Mouse (Mus musculus): ENCODE results near the gene Gm2001.
"Not testable (repeated sequence)": the region's sequence is repeated elsewhere in the genome, so short reads cannot be mapped to it uniquely, and the experiment has no call there.

Gm2001 gene

DNA sequence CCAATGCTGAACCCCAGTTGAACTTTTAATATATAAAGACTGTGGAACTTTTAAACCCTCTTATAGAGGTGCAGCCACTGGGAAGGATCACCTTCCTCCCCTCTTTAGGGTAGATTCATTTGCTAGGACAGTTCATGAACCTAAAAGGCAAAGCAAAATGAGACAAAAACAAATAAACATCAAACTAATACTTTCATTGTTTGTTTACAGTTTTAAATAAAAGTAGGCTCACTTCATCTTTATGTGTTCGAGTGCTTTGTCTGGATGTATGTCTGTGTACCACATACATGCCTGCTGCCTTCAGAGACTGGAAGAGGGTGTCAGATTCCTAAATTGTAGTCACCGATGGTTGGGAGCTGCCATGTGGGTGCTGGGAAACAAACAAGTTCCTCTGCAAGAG, at the start of gene Gm2001:
TSS of gene Gm2001 (minus strand) at position 101 of the 400 bp plus-strand sequence.
- DNase-seq (ENCODE audit: low read depth, low spot score), result not testable (repeated sequence)

DNA sequence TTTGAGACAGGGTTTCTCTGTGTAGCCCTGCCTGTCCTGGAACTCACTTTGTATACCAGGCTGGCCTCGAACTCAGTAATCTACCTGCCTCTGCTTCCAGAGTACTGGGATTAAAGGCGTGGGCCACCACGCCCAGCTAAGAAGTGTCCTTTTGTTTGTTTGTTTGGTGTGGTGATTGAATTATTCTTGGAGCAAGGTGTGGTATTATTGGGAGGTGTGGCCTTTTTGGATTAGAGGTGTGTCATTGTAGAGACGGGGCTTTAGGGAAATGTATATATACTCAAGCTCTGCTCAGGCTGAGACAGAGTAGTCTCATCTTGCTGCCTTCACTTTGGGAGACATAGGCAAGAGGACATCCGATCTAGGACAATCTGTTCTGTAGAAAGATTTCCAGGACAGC, 31.6 kb upstream of the Gm2001 start, which contains the start of gene Gm2016:
TSS of gene Gm2016 (plus strand) at position 301 of the 400 bp plus-strand sequence.
- not testable (repeated sequence) for DNase-seq (ENCODE audit: low read depth, low spot score)

DNA sequence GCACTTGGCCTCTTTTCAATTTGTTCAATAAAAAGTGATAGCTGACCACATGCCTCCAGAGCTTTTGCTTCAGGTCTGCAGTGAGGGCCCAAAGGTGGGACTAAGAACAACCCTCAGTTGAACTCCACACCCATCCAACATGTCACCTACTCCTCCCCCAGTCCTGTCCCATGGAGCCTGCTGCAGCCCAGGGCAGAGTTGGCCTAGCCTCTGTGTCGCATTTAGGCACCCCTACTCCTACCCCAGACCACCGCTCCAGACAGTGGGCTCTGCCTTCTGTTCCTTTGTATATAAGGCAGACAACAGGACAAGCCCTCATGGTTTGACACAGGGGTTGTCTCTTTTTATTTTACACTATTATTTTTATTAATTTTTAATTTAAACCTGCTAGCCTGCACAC, 21.9 kb upstream of the Gm2001 start:
- not testable (repeated sequence) for DNase-seq (ENCODE audit: low read depth, low spot score)

DNA sequence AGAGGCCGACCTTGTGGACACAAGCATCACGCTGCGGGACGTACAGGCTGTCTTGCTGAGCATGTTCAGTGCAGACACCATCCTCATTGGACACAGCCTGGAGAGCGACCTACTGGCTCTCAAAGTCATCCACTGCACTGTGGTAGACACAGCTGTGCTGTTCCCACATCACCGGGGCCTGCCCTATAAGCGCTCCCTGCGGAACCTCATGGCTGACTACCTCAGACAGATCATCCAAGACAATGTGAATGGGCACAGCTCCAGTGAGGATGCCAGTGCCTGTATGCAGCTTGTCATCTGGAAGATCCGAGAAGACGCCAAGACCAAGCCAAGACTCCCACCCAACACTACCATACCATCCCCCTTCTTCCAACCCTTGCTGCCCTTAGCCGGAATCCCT, 21.5 kb upstream of the Gm2001 start:
- DNase-seq (ENCODE audit: low read depth, low spot score), result not testable (repeated sequence)

DNA sequence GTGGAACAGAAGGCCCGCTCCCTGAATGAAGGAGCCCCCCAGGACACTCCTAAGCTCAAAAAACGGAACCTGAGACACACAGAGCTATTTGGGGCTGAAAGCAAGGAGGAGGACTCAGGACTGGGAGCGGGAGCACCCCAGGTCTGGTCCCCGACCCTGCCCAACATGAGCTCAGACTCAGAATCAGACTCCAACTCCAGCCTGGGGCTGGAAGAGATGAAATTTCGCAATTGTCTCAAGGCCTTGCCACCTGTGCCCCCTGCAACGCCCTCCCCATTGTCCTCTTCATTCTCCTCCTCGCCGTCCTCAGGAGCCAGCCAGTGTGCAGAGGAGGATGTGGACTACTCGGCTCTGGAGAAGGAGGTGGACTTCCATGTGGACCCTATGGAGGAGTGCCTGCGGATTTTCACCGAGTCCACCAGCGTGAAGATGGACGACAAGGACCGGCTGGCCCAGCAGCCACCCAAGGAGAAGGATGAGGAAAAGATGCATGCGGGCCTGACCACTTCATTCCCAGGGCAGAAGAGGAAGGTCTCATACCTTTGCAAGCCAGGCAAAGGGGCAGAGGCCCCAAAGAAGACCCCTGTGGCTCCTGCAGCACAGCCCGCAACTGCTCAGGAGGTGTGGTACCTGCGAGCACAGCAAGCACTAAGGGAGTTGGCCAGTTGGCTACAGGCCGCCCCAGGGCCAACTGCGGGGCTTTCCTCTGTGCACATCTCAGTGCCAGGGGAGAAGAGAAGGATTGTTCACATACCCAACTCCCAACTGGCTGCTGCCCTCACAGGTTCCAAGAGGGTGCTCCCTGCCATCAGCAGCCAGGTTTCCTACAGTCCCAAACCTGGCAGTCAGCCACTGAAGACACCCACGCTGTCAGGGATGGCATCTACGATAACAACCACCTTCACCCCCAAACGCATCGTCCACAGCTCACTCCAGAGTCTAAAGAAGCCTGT, 19.9 kb upstream of the Gm2001 start:
- DNase-seq (ENCODE audit: low read depth, low spot score), result not testable (repeated sequence)

DNA sequence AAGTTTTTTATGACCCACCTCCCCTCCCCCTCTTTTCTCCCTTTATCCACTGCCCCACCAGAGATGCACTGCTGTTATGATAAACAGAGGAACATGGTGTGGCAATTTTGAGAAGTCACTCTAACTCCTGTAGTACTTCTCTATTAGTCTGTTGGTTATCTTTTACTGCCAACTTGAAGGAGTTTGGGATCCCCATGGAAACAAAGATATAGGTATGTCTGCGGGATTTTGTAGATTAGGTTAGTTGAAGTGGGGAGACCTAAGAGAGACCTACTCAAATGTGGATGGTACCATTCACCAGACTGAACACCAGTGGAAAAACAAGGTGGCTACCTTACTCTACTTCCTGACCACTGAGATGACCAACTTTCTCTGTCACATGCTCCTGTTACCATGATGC, 13.9 kb upstream of the Gm2001 start:
- DNase-seq (ENCODE audit: low read depth, low spot score), result not testable (repeated sequence)

DNA sequence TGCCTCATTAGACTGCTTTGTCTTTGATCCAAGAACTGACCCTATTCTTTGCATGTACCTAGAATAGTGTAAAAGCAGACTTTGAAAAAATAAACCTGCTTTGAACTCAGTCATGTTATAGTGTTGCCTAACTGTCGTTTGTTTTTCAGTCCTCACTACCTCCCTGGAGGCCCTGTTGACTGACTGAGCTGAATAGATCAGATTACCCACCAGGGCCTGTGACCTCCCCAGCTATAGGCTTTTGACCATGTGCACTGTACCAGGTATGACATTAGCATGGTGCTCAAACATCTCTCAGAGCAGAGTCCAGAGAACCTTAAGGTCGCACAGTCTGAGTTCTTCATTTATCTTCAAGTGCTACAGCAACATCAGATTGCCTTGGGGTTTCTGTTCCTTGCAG, 8.5 kb upstream of the Gm2001 start:
- DNase-seq (ENCODE audit: low read depth, low spot score), result not testable (repeated sequence)

DNA sequence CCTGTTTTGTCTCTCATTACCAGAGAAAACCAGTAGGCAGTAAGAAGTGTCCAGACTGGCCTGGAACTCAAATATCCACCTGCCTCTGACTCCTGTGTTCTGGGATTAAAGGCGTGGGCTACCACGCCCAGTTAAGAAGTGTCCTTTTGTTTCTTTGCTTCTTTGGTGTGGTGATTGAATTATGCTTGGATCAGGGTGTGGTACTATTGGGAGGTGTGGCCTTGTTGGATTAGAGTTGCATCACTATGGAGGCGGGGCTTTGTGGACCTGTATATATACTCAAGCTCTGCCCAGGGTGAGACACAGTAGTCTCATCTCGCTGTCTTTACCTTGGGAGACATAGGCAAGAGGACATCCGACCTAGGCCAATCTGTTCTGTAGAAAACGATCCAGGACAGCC, 25.9 kb downstream of the Gm2001 start, which contains the start of gene BB287469:
TSS of gene BB287469 (plus strand) at position 301 of the 400 bp plus-strand sequence.
- DNase-seq (ENCODE audit: low read depth, low spot score), result not testable (repeated sequence)

DNA sequence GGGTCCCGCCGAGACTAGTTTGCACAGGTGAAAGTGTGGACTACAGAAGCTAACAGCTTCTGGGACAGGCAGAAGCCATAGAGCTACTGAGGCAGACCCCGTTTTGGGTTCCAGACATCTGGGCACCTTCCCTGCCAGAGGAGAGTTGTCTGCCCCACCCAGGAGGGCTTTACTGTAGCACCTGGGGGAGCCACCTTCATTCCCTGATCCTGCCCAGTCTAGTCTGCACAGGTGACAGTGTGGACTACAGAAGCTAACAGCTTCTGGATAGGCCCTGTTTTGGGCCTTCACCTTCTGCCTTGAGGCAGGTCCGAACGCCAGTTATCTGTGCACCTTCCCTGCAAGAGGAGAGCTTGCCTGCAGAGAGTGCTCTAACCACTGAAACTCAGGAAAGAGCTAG, 44.2 kb downstream of the Gm2001 start:
- not testable (repeated sequence) for DNase-seq (ENCODE audit: low read depth, low spot score)

DNA sequence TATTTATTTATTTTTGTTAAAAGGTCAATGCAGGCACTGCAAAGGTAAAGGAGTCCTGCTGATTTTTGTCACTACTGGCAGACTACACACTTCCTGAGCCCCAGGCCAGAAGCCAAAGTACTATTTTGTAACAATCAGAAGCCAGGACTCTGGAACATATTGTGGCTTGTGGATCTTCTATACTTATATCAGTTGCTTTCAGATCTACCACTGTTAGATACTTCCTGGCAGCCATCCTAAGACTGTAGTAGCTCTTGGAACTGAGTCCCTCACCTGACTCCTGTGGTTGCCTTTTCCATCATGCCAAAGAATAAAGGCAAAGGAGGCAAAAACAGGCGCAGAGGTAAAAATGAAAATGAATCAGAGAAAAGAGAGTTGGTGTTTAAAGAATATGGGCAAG, 46.9 kb downstream of the Gm2001 start, which contains the start of gene Gm21936:
TSS of gene Gm21936 (plus strand) at position 301 of the 400 bp plus-strand sequence.
- DNase-seq (ENCODE audit: low read depth, low spot score), result not testable (repeated sequence)
